Mouse (Mus musculus): ENCODE data around the gene Phpt1.

GRCm38 (mm10) chr2:25540541-25540948, 34.5 kb downstream of the Phpt1 start:
- no peak for TF ChIP-seq CHD2 (IDR thresholded peaks at IDR 0.05; ENCODE audit: low read depth, low read length)
- TF ChIP-seq ZC3H11A (IDR thresholded peaks at IDR 0.05; ENCODE audit: borderline replicate concordance, low read depth, low read length), result no peak
- no peak for TF ChIP-seq HCFC1 (IDR thresholded peaks at IDR 0.05; ENCODE audit: borderline replicate concordance, insufficient read depth, low read length)
- no peak for TF ChIP-seq ZNF384 (IDR thresholded peaks at IDR 0.05; ENCODE audit: low read depth, low read length)
